Mouse (Mus musculus): ENCODE measurements at regions not wholly inside any gene's neighbourhood (a gene's known extent, or its start where the extent isn't known, plus 50 kb on each side); places are given as distances from the start of the nearest gene placed in this dataset.
A peak's percentile ranks its signal among the peaks of the same experiment; 100 is the strongest.
"Not testable (repeated sequence)": the region's sequence is repeated elsewhere in the genome, so short reads cannot be mapped to it uniquely, and the experiment has no call there.

GRCm38 (mm10) chr6:47745856-47746255 is 67.4 kb downstream of the Pdia4 start:
- not testable (repeated sequence) for DNase-seq

GRCm38 (mm10) chr6:47743856-47744255 is 69.4 kb downstream of the Pdia4 start:
- peak; percentile 36 for DNase-seq

GRCm38 (mm10) chr6:47740216-47740615 is 73.0 kb downstream of the Pdia4 start:
- peak; percentile 11 for DNase-seq

GRCm38 (mm10) chr6:47739696-47740095 is 73.5 kb downstream of the Pdia4 start:
- DNase-seq: peak; percentile 79

- not testable (repeated sequence) for DNase-seq
Observed at GRCm38 (mm10) chr6:47737972-47738371, 75.3 kb downstream of the Pdia4 start.

Data from kidney, adult 18-20 months (tissue).